Mouse (Mus musculus) bone marrow macrophage, adult 2 months (primary cell): ENCODE data around the gene Prkar2a.

ENCODE experiments used
- CTCF ChIP-seq: IDR thresholded peaks from 2 replicates; pipeline ENCODE4 v1.5.1; 2012; ENCODE audit warnings: low read depth, mild to moderate bottlenecking, low read length, moderate library complexity
- POLR2A ChIP-seq: IDR thresholded peaks from 2 replicates; pipeline ENCODE4 v1.6.1; 2012; ENCODE audit warnings: mild to moderate bottlenecking, low read depth, low read length, borderline replicate concordance

DNA sequence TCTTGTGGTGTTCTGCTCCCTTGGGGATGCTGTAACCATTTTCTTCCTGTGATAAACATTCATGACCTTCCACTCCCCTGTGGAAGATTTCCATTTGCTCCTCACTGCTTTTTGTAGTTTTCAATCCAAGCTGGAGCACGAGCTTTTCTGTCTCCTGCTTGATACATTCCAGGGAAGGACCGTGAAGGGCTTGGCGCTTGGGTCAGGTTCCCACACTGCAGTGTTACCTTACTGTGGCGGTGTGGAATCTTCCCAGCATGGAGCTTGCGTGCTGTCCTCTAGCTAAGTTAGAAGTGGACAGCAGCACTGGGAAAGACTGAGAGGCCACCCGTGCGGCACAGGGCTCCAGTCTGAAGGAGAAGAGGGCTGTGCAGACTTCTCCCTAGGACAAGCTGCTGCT lies 15.5 kb downstream of the Prkar2a start:
- TF ChIP-seq CTCF: no peak
- TF ChIP-seq POLR2A: no peak
